Mouse (Mus musculus) neural tube, embryonic 15.5 days (tissue): ENCODE measurements at regions not wholly inside any gene's neighbourhood (a gene's known extent, or its start where the extent isn't known, plus 50 kb on each side); places are given as distances from the start of the nearest gene placed in this dataset.
"Not testable (repeated sequence)": the region's sequence is repeated elsewhere in the genome, so short reads cannot be mapped to it uniquely, and the experiment has no call there.

ENCODE experiments used
- ATAC-seq: fragments of 200-750 bp; cut with Nextera tagmentation; 2 replicates; pipeline ENCODE4 v1.8.0; 2017; ENCODE audit warnings: mild to moderate bottlenecking, moderate TSS enrichment, moderate library complexity; ENCODE audit not compliant: low FRiP score
- H3K27ac ChIP-seq: fragments of 300-500 bp; sonication (generic); replicated peaks from 2 replicates; pipeline ENCODE4 v1.5.1; 2015; ENCODE audit warnings: mild to moderate bottlenecking, inconsistent platforms
- H3K27me3 ChIP-seq: fragments of 300-500 bp; sonication (generic); replicated peaks from 2 replicates; pipeline ENCODE4 v1.6.1; 2015; ENCODE audit warnings: inconsistent platforms
- H3K36me3 ChIP-seq: fragments of 300-500 bp; sonication (generic); 2 replicates; pipeline ENCODE4 v1.6.1; 2015; ENCODE audit warnings: inconsistent platforms
- H3K4me1 ChIP-seq: fragments of 300-500 bp; sonication (generic); 2 replicates; pipeline ENCODE4 v1.6.1; 2015; ENCODE audit warnings: inconsistent platforms
- H3K4me2 ChIP-seq: fragments of 300-500 bp; sonication (generic); 2 replicates; pipeline ENCODE4 v1.6.1; 2015; ENCODE audit warnings: inconsistent platforms, mild to moderate bottlenecking, moderate library complexity
- H3K4me3 ChIP-seq: fragments of 300-500 bp; sonication (generic); replicated peaks from 2 replicates; pipeline ENCODE4 v1.5.1; 2015; ENCODE audit warnings: mild to moderate bottlenecking, inconsistent platforms
- H3K9ac ChIP-seq: fragments of 300-500 bp; sonication (generic); replicated peaks from 2 replicates; pipeline ENCODE4 v1.6.1; 2015; ENCODE audit warnings: mild to moderate bottlenecking, inconsistent platforms
- H3K9me3 ChIP-seq: fragments of 300-500 bp; sonication (generic); replicated peaks from 2 replicates; pipeline ENCODE4 v1.6.1; 2016; ENCODE audit warnings: inconsistent platforms
- WGBS: fragments of 180-500 bp; shearing (Covaris S2); methylation state at CpG from one replicate; pipeline ENCODE4 v1.1.7; 2015; ENCODE audit warnings: mixed read lengths; 5-methylcytosine and 5-hydroxymethylcytosine counted together

GRCm38 (mm10) chr12:69524337-69525035, 58.3 kb downstream of the Vcpkmt start:
- Histone ChIP-seq H3K4me1 (no peaks in the 10 kb centered on the region), H3K4me2 (no peak overlapping the region), H3K27ac (no peak overlapping the region), H3K4me3 (no peak overlapping the region), H3K27me3 (no peaks in the 10 kb centered on the region), H3K9me3 (no peaks in the 10 kb centered on the region), H3K36me3 (no peaks in the 10 kb centered on the region), H3K9ac (no peak overlapping the region)
- 49% methylated on average over 12 of the region's 12 CpGs for WGBS
- ATAC-seq: no peak

GRCm38 (mm10) chr12:69519869-69520268, 63.0 kb downstream of the Vcpkmt start:
- H3K9ac ChIP-seq: no peak overlapping the region
- 95% methylated on average over 2 of the region's 2 CpGs for WGBS
- H3K9me3 ChIP-seq: no peaks in the 10 kb centered on the region

DNA sequence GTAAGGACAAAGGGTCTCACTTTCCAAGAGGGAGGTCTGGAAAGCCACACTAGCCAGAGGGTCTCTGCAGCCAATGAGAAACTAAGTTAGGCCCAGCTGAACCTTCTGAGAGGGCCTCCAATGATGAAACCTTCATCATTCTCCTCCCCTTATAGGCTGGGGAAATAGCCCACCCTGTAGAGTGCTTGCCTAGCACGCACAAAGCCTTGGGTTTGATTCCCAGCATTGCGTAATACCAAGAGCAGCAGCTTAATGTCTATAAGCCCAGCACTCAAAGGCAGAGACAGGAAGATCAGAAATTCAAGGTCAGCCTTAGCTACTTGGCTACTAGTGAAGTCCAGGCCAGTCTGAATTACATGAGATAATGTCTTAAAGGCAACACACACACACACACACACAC, 63.8 kb downstream of the Vcpkmt start:
- WGBS: 81% methylated on average over 2 of the region's 2 CpGs
- Histone ChIP-seq H3K9ac (no peak overlapping the region), H3K36me3 (no peaks in the 10 kb centered on the region), H3K4me2 (no peak overlapping the region), H3K4me1 (no peaks in the 10 kb centered on the region), H3K27ac (no peak overlapping the region), H3K27me3 (no peaks in the 10 kb centered on the region), H3K9me3 (no peaks in the 10 kb centered on the region), H3K4me3 (no peak overlapping the region)
- no peak for ATAC-seq

More at GRCm38 (mm10) chr12:69519869-69520268, 63.0 kb downstream of the Vcpkmt start:
- no peak overlapping the region for H3K4me2 ChIP-seq
- no peaks in the 10 kb centered on the region for H3K27me3 ChIP-seq
- ATAC-seq: no peak
- no peak overlapping the region for H3K4me3 ChIP-seq
- no peaks in the 10 kb centered on the region for H3K4me1 ChIP-seq
- no peak overlapping the region for H3K27ac ChIP-seq
- no peaks in the 10 kb centered on the region for H3K36me3 ChIP-seq

DNA sequence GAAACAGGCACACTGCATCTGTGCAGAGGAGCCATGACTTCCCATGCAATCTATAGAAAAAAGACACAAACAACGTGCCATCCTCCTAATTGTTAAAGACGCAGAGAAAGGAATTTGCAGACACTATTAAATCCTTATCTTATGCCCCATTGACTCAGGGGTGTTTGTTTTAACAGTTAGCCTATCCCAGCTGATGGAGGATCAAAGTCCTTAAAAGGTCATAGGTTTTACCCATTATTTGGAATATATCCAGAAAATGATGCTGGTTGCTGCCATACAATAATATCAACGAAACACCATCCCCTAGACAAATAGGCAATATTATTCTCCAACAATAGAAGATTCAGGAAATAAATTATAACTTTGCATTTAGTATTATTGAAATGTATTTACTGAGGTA, 65.2 kb downstream of the Vcpkmt start:
- Histone ChIP-seq H3K36me3 (no peaks in the 10 kb centered on the region), H3K9ac (no peak overlapping the region), H3K27ac (no peak overlapping the region), H3K4me1 (no peaks in the 10 kb centered on the region), H3K4me3 (no peak overlapping the region), H3K4me2 (no peak overlapping the region), H3K9me3 (no peaks in the 10 kb centered on the region), H3K27me3 (no peaks in the 10 kb centered on the region)
- no peak for ATAC-seq
- 66% methylated on average over 3 of the region's 3 CpGs for WGBS

- 82% methylated on average over 10 of the region's 10 CpGs for WGBS
- H3K4me3 ChIP-seq: no peak overlapping the region
- no peak for ATAC-seq
- H3K4me1 ChIP-seq: no peaks in the 10 kb centered on the region
- no peaks in the 10 kb centered on the region for H3K27me3 ChIP-seq
- H3K9ac ChIP-seq: no peak overlapping the region
- H3K36me3 ChIP-seq: no peaks in the 10 kb centered on the region
- no peaks in the 10 kb centered on the region for H3K9me3 ChIP-seq
- no peak overlapping the region for H3K27ac ChIP-seq
- no peak overlapping the region for H3K4me2 ChIP-seq
Measured at GRCm38 (mm10) chr12:69516314-69516916, 66.4 kb downstream of the Vcpkmt start.

- no peak overlapping the region for H3K4me3 ChIP-seq
- H3K27ac ChIP-seq: no peak overlapping the region
- H3K27me3 ChIP-seq: no peaks in the 10 kb centered on the region
- H3K9me3 ChIP-seq: no peaks in the 10 kb centered on the region
- no peak overlapping the region for H3K4me2 ChIP-seq
- H3K36me3 ChIP-seq: no peaks in the 10 kb centered on the region
- no peak overlapping the region for H3K9ac ChIP-seq
- no peaks in the 10 kb centered on the region for H3K4me1 ChIP-seq
- no peak for ATAC-seq
Measured at GRCm38 (mm10) chr12:69515850-69516249, 67.0 kb downstream of the Vcpkmt start.

GRCm38 (mm10) chr12:69515117-69515516, 67.7 kb downstream of the Vcpkmt start:
- Histone ChIP-seq H3K27ac (no peak overlapping the region), H3K4me3 (no peak overlapping the region), H3K4me1 (no peaks in the 10 kb centered on the region), H3K9ac (no peak overlapping the region), H3K9me3 (no peaks in the 10 kb centered on the region), H3K27me3 (no peaks in the 10 kb centered on the region), H3K4me2 (no peak overlapping the region), H3K36me3 (no peaks in the 10 kb centered on the region)
- no peak for ATAC-seq
- WGBS: 76% methylated on average over 9 of the region's 9 CpGs

DNA sequence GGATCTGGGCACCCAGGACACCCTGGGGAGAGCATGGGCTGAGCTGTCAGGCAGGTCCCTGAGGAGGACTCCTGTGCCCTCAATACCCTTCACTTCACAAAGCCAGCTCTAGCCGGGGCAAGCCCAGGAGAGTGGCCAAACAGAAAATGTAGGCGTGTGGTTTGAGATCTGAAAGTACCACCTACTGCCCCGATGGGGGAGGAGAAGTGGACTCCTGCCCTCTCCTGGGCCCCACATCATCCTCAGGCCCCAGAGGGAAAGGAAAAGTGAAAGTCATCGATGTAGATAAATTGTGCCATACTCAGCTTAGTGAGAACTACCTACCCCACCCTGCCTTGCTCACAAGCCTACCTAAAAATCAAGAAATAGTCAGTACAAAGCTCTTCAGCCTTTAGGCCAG, 69.7 kb downstream of the Vcpkmt start:
- Histone ChIP-seq H3K36me3 (no peaks in the 10 kb centered on the region), H3K4me1 (no peaks in the 10 kb centered on the region), H3K4me3 (no peak overlapping the region), H3K4me2 (no peak overlapping the region), H3K9me3 (no peaks in the 10 kb centered on the region), H3K27ac (no peak overlapping the region), H3K27me3 (no peaks in the 10 kb centered on the region), H3K9ac (no peak overlapping the region)
- no peak for ATAC-seq
- WGBS: 75% methylated on average over 4 of the region's 4 CpGs

DNA sequence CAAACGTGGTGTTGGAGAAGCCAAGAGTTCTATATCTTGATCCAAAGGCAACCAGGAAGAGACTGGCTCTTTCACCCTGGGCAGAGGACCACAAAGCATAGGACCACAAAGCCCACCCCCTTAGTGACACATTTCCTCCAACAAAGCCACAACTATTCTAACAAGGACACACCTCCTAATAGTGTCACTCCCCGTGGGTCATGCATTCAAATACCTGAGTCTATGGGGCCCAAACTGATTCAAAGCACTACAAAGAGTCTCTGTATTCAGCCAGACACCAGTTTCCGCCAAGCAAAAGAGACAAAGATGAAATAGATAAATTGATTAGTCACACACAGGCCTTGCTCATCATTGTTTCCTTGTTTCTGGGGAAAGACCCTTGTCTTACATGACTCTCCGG, 72.1 kb downstream of the Vcpkmt start:
- Histone ChIP-seq H3K4me2 (no peak overlapping the region), H3K4me1 (no peaks in the 10 kb centered on the region), H3K27ac (no peak overlapping the region), H3K4me3 (no peak overlapping the region), H3K36me3 (no peaks in the 10 kb centered on the region), H3K27me3 (no peaks in the 10 kb centered on the region), H3K9me3 (no peaks in the 10 kb centered on the region), H3K9ac (no peak overlapping the region)
- 16% methylated on average over 4 of the region's 4 CpGs for WGBS
- ATAC-seq: no peak

- H3K36me3 ChIP-seq, H3K4me1 ChIP-seq, H3K9me3 ChIP-seq, H3K9ac ChIP-seq, H3K27ac ChIP-seq, H3K27me3 ChIP-seq, H3K4me2 ChIP-seq, H3K4me3 ChIP-seq, ATAC-seq: not testable (repeated sequence)
- WGBS: 77% methylated on average over 1 of the region's 1 CpGs
Measured at GRCm38 (mm10) chr12:69509180-69509579, 73.6 kb downstream of the Vcpkmt start.

GRCm38 (mm10) chr12:69507906-69508305, 74.9 kb downstream of the Vcpkmt start:
- H3K27me3 ChIP-seq: no peaks in the 10 kb centered on the region
- H3K4me3 ChIP-seq: no peak overlapping the region
- H3K36me3 ChIP-seq: no peaks in the 10 kb centered on the region
- H3K9me3 ChIP-seq: no peaks in the 10 kb centered on the region
- H3K27ac ChIP-seq: no peak overlapping the region
- H3K9ac ChIP-seq: no peak overlapping the region
- H3K4me2 ChIP-seq: no peak overlapping the region
- ATAC-seq: no peak
- WGBS: 91% methylated on average over 6 of the region's 6 CpGs
- peaks cover 2% of the 10 kb centered on the region for H3K4me1 ChIP-seq

GRCm38 (mm10) chr12:69507333-69507732, 75.5 kb downstream of the Vcpkmt start:
- H3K4me3 ChIP-seq: no peak overlapping the region
- no peak for ATAC-seq
- H3K4me1 ChIP-seq: peaks cover 8% of the 10 kb centered on the region
- no peaks in the 10 kb centered on the region for H3K27me3 ChIP-seq
- WGBS: 80% methylated on average over 3 of the region's 3 CpGs
- H3K9me3 ChIP-seq: no peaks in the 10 kb centered on the region
- no peak overlapping the region for H3K4me2 ChIP-seq
- H3K27ac ChIP-seq: no peak overlapping the region
- no peaks in the 10 kb centered on the region for H3K36me3 ChIP-seq
- no peak overlapping the region for H3K9ac ChIP-seq
